Mouse (Mus musculus) MEL (cell line): ENCODE results near the gene Hsph1. TPM values are rescaled to one million over a fixed set of nuclear protein-coding genes. Genes with fewer than 3 reads are reported as not detected.

ENCODE experiments used
- DNase-seq: peaks from one replicate; pipeline ENCODE4 v3.0.0; 2011; ENCODE audit warnings: low read depth, low spot score
- H3K27ac ChIP-seq: 2 replicates; pipeline ENCODE4 v1.5.1; 2012; ENCODE audit warnings: low read depth, mild to moderate bottlenecking, control low read depth, low read length, moderate library complexity; ENCODE audit not compliant: control insufficient read depth
- H3K27me3 ChIP-seq, 2 experiments: fragments of 150-350 bp in 1 of 2; sonication (generic) in 1 of 2; 2 replicates each; pipeline ENCODE4 v1.6.1; 2012; ENCODE audit warnings: low read length in 2 of 2, mild to moderate bottlenecking in 2 of 2, improper control_type of control experiment in 1 of 2, moderate library complexity in 1 of 2; ENCODE audit not compliant: insufficient read depth in 2 of 2, control insufficient read depth in 1 of 2
- H3K36me3 ChIP-seq, 2 experiments: 2 replicates each; pipeline ENCODE4 v1.6.1; 2012 to 2014; ENCODE audit warnings: low read length in 2 of 2, improper control_type of control experiment in 1 of 2, inconsistent platforms in 1 of 2, mild to moderate bottlenecking in 1 of 2; ENCODE audit not compliant: insufficient read depth in 2 of 2, control insufficient read depth in 1 of 2
- H3K4me1 ChIP-seq, 2 experiments: fragments of 150-350 bp in 1 of 2; sonication (generic) in 1 of 2; 2 replicates each; pipeline ENCODE4 v1.6.1; 2012; ENCODE audit warnings: low read length in 2 of 2, improper control_type of control experiment in 1 of 2, mild to moderate bottlenecking in 1 of 2; ENCODE audit not compliant: insufficient read depth in 2 of 2, control insufficient read depth in 1 of 2
- H3K4me3 ChIP-seq, 2 experiments: fragments of 150-350 bp in 1 of 2; sonication (generic) in 1 of 2; 2 replicates each; pipeline ENCODE4 v1.5.1; 2012; ENCODE audit warnings: low read depth in 2 of 2, low read length in 2 of 2, mild to moderate bottlenecking in 2 of 2, moderate library complexity in 2 of 2, control low read depth in 1 of 2, improper control_type of control experiment in 1 of 2; ENCODE audit not compliant: control insufficient read depth in 1 of 2, insufficient read depth in 1 of 2
- H3K79me2 ChIP-seq: 2 replicates; pipeline ENCODE4 v1.6.1; 2012; ENCODE audit warnings: mild to moderate bottlenecking, low read length, moderate library complexity; ENCODE audit not compliant: control insufficient read depth, poor library complexity, insufficient read depth
- H3K9ac ChIP-seq: 2 replicates; pipeline ENCODE4 v1.6.1; 2012; ENCODE audit warnings: low read depth, mild to moderate bottlenecking, control low read depth, low read length, moderate library complexity; ENCODE audit not compliant: control insufficient read depth, poor library complexity, severe bottlenecking
- H3K9me3 ChIP-seq: fragments of 150-350 bp; sonication (generic); replicated peaks from 2 replicates; pipeline ENCODE4 v1.6.1; 2012; ENCODE audit warnings: mild to moderate bottlenecking, low read length, improper control_type of control experiment, moderate library complexity; ENCODE audit not compliant: insufficient read depth
- CHD1 ChIP-seq: IDR thresholded peaks from 2 replicates; pipeline ENCODE4 v1.6.1; 2012; ENCODE audit warnings: low read depth, mild to moderate bottlenecking, inconsistent platforms, low read length, improper control_type of control experiment
- CHD2 ChIP-seq: IDR thresholded peaks from 2 replicates; pipeline ENCODE4 v1.6.1; 2011; ENCODE audit warnings: low read length, improper control_type of control experiment
- E2F4 ChIP-seq: IDR thresholded peaks from 2 replicates; pipeline ENCODE4 v1.6.1; 2011; ENCODE audit warnings: low read depth, low read length, improper control_type of control experiment, borderline replicate concordance
- ELF1 ChIP-seq: IDR thresholded peaks from 2 replicates; pipeline ENCODE4 v1.6.1; 2014; ENCODE audit warnings: low read depth, mild to moderate bottlenecking, inconsistent platforms, low read length, improper control_type of control experiment, moderate library complexity
- EP300 ChIP-seq, 2 experiments: IDR thresholded peaks; 2 replicates each; pipeline ENCODE4 v1.6.1; 2011; ENCODE audit warnings: improper control_type of control experiment in 2 of 2, low read length in 2 of 2, low read depth in 1 of 2, mild to moderate bottlenecking in 1 of 2
- GATA1 ChIP-seq: IDR thresholded peaks from 2 replicates; pipeline ENCODE4 v1.6.1; 2011; ENCODE audit warnings: low read depth, low read length, improper control_type of control experiment
- MAFK ChIP-seq: IDR thresholded peaks from 2 replicates; pipeline ENCODE4 v1.6.1; 2011; ENCODE audit warnings: low read depth, mild to moderate bottlenecking, low read length, improper control_type of control experiment, borderline replicate concordance
- MAX ChIP-seq: IDR thresholded peaks from 2 replicates; pipeline ENCODE4 v1.6.1; 2011; ENCODE audit warnings: low read length, improper control_type of control experiment
- MAZ ChIP-seq: IDR thresholded peaks from 2 replicates; pipeline ENCODE4 v1.6.1; 2012; ENCODE audit warnings: low read depth, mild to moderate bottlenecking, inconsistent platforms, low read length, improper control_type of control experiment
- MYB ChIP-seq: IDR thresholded peaks from 2 replicates; pipeline ENCODE4 v1.6.1; 2011; ENCODE audit warnings: mild to moderate bottlenecking, low read depth, low read length, improper control_type of control experiment
- NRF1 ChIP-seq: IDR thresholded peaks from 2 replicates; pipeline ENCODE4 v1.6.1; 2014; ENCODE audit warnings: low read depth, mild to moderate bottlenecking, inconsistent platforms, low read length, improper control_type of control experiment, moderate library complexity; ENCODE audit not compliant: poor library complexity, insufficient read depth, severe bottlenecking
- POLR2AphosphoS2 ChIP-seq: IDR thresholded peaks from 2 replicates; pipeline ENCODE4 v1.6.1; 2011; ENCODE audit warnings: low read length, improper control_type of control experiment
- SMC3 ChIP-seq: IDR thresholded peaks from 2 replicates; pipeline ENCODE4 v1.6.1; 2011; ENCODE audit warnings: low read depth, low read length, improper control_type of control experiment
- TAL1 ChIP-seq: IDR thresholded peaks from 2 replicates; pipeline ENCODE4 v1.6.1; 2012; ENCODE audit warnings: mild to moderate bottlenecking, inconsistent platforms, low read length, moderate library complexity, mixed read lengths
- TCF12 ChIP-seq: IDR thresholded peaks from 2 replicates; pipeline ENCODE4 v1.6.1; 2014; ENCODE audit warnings: low read depth, mild to moderate bottlenecking, inconsistent platforms, low read length, improper control_type of control experiment, moderate library complexity
- UBTF ChIP-seq: IDR thresholded peaks from 2 replicates; pipeline ENCODE4 v1.6.1; 2012; ENCODE audit warnings: low read depth, mild to moderate bottlenecking, inconsistent platforms, low read length, improper control_type of control experiment, moderate library complexity, borderline replicate concordance; ENCODE audit not compliant: insufficient read depth
- USF1 ChIP-seq: IDR thresholded peaks from 2 replicates; pipeline ENCODE4 v1.6.1; 2014; ENCODE audit warnings: low read depth, mild to moderate bottlenecking, inconsistent platforms, low read length, improper control_type of control experiment, moderate library complexity
- ZC3H11A ChIP-seq: IDR thresholded peaks from 2 replicates; pipeline ENCODE4 v1.6.1; 2012; ENCODE audit warnings: low read depth, mild to moderate bottlenecking, inconsistent platforms, low read length, improper control_type of control experiment
- ZMIZ1 ChIP-seq: IDR thresholded peaks from 2 replicates; pipeline ENCODE4 v1.6.1; 2012; ENCODE audit warnings: low read depth, mild to moderate bottlenecking, inconsistent platforms, low read length, improper control_type of control experiment, moderate library complexity
- polyA plus RNA-seq, 2 experiments: library from polyadenylated mRNA; stranded (reverse) in 1 of 2; unstranded in 1 of 2; fragments of >175 nt in 1 of 2; fragments of >200 nt in 1 of 2; gene quantifications; 2 replicates each; pipeline versions ENCODE4 v1.2.1 to v1.2.4; 2012; ENCODE audit warnings: low replicate concordance in 2 of 2, low read depth in 1 of 2; ENCODE audit not compliant: insufficient read length in 2 of 2, insufficient read depth in 1 of 2, missing spikeins in 1 of 2
- total RNA-seq: library from RNA; depleted of rRNA; stranded (reverse); fragments of 300-350 nt; gene quantifications from 2 replicates; pipeline ENCODE4 v1.2.3, GENCODE M21; 2012

The Hsph1 gene
- total and polyA plus RNA-seq, 3 experiments, result 176 to 388 (median 300) TPM

DNA sequence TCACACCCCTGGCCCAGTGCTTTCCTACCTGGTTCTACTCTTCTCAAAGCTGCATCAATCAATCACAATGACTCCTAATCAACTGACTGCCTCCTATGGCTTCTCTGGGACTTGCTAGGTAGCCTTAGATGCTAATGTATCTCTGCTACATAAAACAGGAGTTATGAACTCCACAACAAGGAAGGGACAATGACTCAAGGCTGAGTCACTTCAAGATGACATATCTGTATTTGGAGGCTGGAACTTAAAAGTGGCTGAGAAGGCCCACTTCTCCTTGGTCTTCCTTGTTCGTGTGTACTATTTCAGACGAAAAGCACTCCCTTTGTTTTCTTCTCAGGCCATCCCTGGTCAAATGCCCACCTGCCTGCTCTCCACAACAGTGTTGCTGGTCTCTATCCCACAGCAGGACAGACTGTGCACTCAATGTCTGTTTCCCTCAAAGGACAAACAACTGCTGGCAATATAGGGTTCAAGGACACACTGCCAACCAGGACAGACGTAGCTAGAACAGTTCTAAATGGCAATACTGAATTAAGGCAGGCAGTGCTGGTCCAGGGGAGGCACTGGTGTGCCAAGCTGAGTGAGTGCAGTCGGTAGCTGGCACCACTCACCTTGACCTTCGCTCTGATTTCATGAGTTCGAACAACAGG is 18.3 kb downstream of the Hsph1 start:
- no peak for DNase-seq
- Histone ChIP-seq H3K27me3 (no peaks in the 10 kb centered on the region), H3K4me1 (no peaks in the 10 kb centered on the region), H3K4me3 (no peak overlapping the region), H3K9ac (no peak overlapping the region), H3K9me3 (no peaks in the 10 kb centered on the region), H3K79me2 (no peaks in the 10 kb centered on the region), H3K27ac (no peak overlapping the region), H3K36me3 (peaks cover 0 to 44% of the 10 kb centered on the region in 2 experiments; a peak in 2 of 4 replicates)
- TF ChIP-seq UBTF (no peak), MAZ (no peak), ZC3H11A (no peak), CHD1 (no peak), MAX (no peak), MYB (no peak), USF1 (no peak), TCF12 (no peak), CHD2 (no peak), SMC3 (no peak), POLR2AphosphoS2 (no peak), EP300 (IDR thresholded peaks at IDR 0.05; ENCODE audit: low read depth in 1 of 2, low read length in 2 of 2) (no peak), GATA1 (no peak), ELF1 (no peak), E2F4 (no peak), NRF1 (no peak), MAFK (no peak)

DNA sequence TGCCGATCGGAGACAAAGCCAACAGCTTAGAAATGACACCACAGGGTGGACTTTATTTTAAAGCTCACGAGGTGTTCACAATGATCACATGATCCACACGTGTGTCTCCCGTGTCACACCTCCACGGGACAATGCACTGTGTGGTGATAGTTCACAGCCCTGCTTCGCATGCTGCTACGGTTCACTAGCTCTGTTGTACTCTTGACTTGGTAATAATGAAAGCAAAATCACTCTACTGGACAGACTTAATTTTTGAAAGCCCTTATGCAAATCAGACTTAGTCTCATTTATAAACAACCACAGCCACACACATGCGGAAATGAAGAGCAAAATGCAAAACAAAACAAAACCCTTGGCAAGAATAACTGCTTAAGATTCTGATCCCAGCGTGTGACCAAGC is 19.4 kb downstream of the Hsph1 start:
- no peak overlapping the region for H3K27ac ChIP-seq
- H3K79me2 ChIP-seq, result no peaks in the 10 kb centered on the region
- peaks cover 0 to 37% of the 10 kb centered on the region in 2 experiments; a peak in 2 of 4 replicates for H3K36me3 ChIP-seq
- H3K27me3 ChIP-seq, result no peaks in the 10 kb centered on the region
- no peaks in the 10 kb centered on the region for H3K9me3 ChIP-seq
- no peaks in the 10 kb centered on the region for H3K4me1 ChIP-seq
- H3K9ac ChIP-seq, result no peak overlapping the region
- DNase-seq, result no peak
- TF ChIP-seq UBTF (no peak), ZMIZ1 (no peak), GATA1 (no peak), TAL1 (no peak), TCF12 (no peak)
- no peak overlapping the region for H3K4me3 ChIP-seq
